Mouse (Mus musculus) heart, postnatal 25 days (tissue): ENCODE data around the gene Hdac8. TPM values are rescaled to one million over a fixed set of nuclear protein-coding genes. Genes with fewer than 3 reads are reported as not detected.

Experiments
- DNase-seq: peaks from one replicate; pipeline ENCODE4 v3.0.0; 2022; ENCODE audit warnings: low spot score
- intact Hi-C: fragments of 180-260 bp; cut with DNase I; formaldehyde crosslinking; loops from one replicate; pipeline ENCODE4 v1.15.1; 2025
- total RNA-seq, 2 experiments: library from RNA; stranded (reverse); gene quantifications; 2 replicates each; pipeline ENCODE4 v1.2.3; 2021

Hdac8 gene
- 1 to 10 TPM; 3.2 to 3.9 TPM for total RNA-seq

DNA sequence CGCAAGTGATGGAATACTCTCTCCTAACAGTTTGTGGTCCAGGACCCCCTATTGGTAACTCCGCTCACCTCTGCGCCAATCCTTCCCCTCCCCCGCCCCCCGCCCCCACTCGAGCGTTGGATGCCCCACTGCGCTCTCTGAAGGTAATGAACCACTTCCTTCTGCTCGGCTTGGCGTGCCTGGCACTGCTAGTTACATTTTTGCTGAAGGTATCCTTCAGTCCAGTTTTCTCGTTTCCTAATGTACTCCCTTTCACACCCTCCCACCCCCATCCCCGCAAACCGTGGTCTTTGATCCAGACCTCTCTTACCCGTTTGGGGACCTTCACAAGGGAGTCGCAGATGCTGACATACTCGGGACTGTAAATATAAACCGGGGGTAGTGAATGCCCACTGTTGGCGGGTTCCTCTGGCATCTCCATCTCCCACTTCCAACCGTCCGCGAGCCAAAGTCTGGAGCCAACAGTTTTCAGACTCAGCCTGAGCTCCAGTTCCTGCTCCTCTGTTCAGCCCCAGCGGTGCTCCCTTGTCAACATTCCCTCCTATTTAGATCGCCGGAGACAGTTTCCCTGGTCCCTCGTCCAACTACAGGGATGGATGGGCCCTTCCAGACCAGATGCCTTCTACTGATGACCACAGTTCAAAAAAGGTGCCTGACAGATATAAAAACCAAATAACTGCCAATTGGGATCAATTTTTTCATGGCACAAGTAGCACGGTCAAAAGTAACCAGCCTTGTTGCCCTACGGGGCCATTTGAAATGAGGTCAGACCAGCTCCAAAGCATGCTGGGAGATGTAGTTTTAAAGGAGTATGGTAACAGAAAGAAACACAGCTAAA is at the start of gene Hdac8:
TSS of gene Hdac8 (minus strand) at position 716 of the 838 bp plus-strand sequence.
- intact Hi-C loops, result no loop called here
- peak; percentile 21 for DNase-seq

DNA sequence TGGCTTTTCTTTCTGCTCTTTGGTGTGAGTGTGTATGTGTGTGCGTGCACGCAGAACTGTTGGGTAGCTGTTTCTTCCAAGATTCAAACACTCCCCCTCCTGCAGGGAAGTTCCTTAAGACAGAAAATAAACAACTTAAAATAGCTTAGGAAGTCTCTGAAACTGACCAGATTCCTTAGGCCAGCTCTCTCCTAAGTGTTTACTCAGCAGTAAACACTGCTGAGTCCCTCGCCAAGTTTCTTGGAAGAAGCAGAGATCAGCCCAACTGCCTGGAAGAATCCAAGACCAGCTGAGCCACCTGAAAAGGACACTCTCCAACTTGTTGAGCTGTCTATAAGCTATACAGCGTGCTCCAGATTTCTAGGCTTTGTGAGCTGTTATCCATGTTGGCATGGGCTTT is 4.0 kb upstream of the Hdac8 start:
- no peak for DNase-seq
- intact Hi-C loops, result no loop called here

DNA sequence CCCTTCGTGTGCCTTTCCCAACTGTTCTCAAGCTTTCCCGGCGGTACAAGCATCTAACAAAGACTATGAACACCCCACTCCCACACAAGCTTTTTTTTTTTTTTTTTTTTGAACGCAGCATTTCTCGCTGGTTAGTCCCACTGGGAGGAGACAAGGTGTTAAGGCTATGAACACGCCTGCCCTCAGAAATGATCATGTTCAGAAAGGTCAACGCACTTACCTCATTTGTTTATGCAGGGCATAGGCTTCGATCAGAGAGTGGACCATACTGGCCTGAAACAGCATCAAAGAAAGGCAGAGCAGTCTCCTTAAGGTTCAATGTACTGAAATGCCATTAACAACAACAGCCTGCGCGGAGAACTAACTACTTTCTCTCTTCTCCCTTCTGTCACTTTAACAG is 980 bp downstream of the Hdac8 start:
- no peak for DNase-seq
- intact Hi-C loops, result no loop called here

DNA sequence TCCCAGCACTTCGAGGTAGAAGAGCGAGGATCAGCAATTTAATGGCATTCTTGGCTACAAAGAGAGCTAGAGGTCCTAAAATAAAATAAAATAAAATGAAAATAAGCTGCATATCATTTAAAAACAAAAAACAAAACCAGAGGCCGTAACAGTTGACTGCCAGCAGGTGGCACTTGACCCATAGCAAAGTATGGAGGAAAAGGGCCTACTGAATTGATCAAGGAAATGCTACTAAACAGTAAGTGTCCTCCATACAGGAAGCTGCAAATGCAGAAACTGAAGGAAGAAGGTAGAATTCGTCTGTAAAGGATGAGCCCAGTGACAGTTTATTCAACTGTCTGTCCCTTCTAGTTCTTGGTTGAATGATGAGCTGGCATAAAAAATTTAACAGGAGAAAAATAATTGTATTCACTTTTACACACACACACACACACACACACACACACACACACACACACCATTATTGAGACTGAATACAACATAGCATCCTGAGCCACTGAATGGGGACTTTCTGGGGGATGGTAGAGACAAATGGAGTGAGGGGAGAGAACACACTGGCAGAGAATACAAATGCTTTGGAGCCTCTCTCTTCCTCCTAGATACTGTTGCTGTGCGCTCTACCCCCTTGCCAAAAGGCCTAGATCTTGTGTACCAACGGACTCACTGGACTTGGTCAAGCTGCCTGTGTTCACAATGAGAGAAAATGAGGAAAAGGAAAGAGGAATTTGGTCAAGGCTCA is 11.0 kb downstream of the Hdac8 start:
- intact Hi-C loops, result loop anchor here (10.0 kb wide), 1 partner anchor 951 kb away; no protein-coding TSS in a partner anchor
- DNase-seq, result no peak

DNA sequence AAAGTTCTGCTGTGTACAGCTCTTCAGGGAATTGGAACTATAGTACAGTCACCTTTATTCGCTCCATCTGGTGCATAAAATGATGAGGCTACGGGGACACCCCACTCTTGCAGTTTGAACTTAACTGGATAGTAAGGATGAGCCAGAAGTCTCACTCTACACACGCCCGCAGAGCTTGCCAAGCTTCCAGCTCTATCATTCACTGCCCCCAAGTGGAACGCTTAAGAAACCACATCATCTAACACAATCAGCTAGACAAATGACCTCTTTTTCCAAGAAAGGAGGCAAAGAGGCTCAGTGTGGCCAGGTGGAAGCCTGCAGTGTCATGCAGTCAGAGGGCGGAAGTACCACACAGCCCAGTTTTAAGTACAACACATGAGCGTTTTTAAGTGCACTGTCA is 19.6 kb downstream of the Hdac8 start:
- intact Hi-C loops, result no loop called here
- no peak for DNase-seq

DNA sequence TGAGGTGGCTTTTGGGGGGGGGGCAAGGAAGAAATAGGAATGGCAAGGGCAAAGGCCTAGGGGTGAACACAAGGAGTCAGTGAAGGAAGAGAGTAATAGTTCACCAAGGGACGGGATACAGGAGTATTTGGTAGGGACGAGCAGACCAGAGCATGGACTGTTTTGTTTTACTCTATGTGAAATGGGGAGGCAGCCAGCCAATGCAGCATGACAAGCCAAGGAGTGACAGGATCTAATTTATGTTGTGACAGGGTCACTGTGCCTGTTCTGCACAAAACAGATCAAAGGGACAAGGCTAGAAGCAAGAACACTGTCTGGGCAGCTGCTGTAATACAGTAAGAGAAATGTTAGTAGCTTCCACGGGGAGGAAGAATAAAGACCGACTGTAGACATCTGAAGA is 25.5 kb downstream of the Hdac8 start:
- DNase-seq, result no peak
- intact Hi-C loops, result loop anchor here (2.0 to 10.0 kb wide), 3 partner anchors 235 to 321 kb away; no protein-coding TSS in a partner anchor

DNA sequence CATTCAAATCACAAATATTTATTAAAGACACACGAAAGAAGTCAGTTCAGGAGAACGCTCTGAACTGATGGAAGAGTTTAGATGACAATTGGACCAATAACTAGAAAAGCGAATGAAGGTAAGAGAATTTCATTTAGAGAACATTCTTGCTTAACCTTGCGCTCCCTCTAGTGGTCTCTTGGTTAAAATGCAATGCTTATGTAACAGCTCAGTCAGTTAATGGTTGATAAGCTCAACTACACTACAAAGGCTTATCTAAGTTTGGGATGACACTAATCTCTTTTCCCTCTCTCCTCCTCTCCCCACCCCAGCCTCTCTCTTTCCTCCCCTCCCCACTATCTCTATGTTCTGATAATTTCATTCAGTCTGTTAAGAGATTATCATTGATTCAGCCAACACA is 26.2 kb downstream of the Hdac8 start:
- no peak for DNase-seq
- intact Hi-C loops, result loop anchor here (2.0 to 10.0 kb wide), 3 partner anchors 234 to 320 kb away; no protein-coding TSS in a partner anchor

DNA sequence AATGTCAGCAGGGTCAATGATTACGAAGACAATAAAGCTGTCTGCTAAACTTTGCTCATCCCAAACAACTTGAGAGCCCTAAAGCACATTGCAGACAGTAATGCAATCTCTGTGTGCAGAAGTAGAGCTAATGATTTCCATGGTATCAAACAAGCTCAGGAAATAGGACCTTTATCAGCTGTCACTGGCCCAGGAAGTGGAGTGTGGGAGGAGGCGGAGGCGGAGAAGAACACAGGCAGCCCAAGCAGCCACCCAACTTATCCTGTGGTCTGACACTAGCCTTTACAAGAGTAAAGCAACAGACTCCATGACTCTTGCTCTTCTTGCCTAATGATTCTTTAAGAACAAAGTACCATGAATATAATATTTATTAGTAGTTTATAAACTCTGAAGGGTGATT is 26.7 kb downstream of the Hdac8 start:
- DNase-seq, result no peak
- intact Hi-C loops, result loop anchor here (2.0 to 10.0 kb wide), 3 partner anchors 234 to 320 kb away; no protein-coding TSS in a partner anchor

DNA sequence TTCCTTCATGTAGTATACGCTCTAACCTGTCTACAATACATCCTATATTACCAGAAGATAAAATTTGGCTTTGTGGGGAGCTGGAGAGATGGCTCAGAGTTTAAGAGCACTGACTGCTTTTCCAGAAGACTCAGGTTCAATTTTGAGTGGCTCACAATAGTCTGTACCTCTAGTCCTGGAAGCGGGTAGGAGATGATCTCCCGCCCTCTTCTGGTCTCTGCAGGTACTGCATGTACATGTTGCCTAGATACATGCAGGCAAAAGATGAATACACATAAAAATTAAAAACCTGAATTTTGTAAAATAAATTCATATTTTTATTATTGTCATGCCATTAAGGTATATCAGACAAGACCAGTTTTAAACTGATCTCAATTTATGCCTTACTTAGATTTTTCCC is 28.4 kb downstream of the Hdac8 start:
- DNase-seq, result no peak

DNA sequence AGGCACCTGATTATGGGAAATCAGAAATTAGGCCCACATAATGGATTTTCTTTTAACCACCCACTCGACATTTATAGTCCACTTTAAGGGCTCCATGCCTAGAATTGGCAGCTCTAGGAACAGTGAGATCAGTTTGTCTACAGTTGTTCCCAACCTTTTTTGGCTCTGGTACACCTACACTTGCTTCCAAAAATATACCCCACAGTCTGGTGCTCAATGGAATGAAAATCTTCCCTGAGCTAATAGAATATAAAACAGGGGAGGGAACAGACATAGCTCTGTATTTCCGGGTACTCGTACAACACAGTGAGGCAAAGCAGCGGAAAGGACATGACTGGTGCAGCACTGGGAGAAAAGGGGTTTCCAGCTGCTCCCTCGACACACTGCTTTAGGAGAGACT is 29.6 kb downstream of the Hdac8 start:
- DNase-seq, result no peak
- intact Hi-C loops, result loop anchor here (10.0 kb wide), 1 partner anchor 231 kb away; no protein-coding TSS in a partner anchor

More for the DNA sequence above, 28.4 kb downstream of the Hdac8 start:
- intact Hi-C loops, result loop anchor here (10.0 kb wide), 1 partner anchor 232 kb away; no protein-coding TSS in a partner anchor

DNA sequence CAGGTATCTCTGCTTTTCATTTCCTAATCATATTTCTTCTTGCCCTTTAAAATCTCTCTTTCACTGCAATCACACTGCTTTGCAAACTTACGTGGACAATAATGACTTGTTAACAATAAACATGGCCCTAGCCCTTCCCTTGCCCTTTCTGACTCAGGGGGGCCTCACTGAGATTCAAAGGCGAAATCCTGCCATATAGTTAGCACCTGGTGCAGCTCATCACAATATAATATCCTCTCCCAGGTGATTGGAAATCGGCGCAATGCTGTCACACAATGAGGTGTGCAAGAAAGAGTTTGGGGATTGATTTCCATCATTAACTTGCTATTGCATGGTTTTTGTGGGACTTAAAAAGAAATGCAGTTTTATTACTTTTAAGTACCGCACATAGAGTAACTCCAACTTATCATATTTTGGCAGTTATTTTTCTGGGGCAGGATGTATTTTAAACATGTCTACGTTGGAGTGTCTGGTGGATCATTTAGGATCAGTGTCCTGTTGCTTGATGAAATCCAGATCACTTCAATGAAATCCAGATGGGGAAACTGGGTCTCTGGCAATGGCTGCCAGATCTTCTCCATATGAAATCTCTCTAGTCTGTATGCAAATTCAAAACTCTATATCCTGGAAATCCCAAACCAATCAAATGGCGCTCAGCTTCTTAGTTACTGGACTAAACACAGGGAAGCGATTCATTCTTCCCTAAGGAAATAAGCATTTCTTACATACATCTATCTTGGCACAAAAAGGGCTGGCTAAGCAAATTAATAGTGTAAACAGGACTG is 86.6 kb downstream of the Hdac8 start:
- intact Hi-C loops, result no loop called here
- no peak for DNase-seq

DNA sequence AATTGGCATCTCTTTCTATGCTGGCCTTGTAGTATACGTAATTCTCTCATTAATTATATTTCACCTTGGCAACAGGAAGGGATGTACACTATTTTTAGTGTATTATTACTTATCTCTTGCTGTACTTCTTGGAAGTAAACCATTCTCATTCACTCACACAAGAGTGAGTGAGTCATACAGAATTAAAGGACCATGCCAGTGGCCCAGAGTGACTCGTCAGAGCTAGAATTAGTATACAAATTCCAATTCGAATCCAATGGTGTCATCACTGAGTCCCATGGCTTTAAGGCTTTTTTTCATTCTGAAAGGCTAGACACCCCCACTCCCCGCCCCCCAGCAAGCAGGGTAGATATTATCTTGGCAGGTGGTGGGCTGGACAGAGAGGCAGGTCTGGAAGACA is 88.2 kb downstream of the Hdac8 start:
- intact Hi-C loops, result no loop called here
- DNase-seq, result no peak

DNA sequence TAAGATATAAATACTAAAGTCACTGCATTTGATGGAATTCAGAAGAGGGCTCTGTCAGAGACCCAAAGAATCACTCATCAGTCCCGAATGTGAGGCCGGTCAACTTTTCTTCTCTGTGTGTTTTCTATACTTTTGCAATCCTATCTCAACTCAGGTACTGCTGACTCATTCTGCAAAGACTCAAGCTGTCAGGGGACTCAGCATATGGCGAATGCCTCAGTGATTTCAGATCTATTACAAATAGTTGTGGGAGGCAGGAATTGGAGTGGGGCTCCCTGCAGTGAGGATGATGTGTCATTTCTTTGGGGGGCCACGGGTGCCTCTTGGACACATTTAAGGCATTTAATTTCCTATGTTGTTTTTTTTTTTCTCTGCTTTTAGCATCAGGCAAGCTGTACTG is 88.8 kb downstream of the Hdac8 start:
- intact Hi-C loops, result no loop called here
- no peak for DNase-seq

DNA sequence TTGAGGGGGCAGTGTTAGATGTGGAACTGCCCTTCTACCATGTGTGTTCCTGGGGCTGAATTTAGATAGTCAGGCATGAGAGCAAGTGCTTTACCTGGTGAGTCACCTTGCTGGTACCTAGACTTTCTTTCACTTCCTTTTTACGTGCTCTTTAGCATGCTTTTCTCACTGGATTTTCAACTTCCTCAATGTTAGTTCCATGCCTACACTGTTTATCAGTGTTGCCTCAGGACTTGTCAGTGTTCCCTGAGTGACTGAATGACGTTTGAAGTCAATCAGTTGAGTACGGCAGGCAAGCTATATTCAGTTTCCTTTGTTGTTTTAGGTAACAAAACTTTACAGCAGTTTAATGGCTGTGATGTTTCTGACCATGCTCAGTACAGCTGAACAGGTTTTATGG is 120.4 kb downstream of the Hdac8 start:
- intact Hi-C loops, result no loop called here
- DNase-seq, result no peak

DNA sequence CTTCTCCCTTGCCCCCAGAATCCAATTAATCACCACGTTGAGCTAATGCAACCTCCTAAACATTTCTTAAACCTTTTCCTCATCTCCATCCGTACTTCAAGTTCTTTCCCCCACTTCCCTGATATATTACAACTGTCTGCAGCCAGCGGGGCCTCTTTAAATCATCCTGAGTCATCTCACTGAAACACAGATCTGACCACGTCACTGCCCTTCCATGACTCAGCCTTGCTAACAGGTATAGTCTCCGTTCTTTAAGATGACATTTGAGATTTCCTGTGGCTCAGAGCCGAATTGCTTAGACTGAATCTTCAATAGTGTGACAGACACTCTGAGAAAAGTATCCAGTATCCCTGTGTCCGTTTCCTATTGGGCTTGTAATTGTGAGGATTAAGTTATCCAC is 122.0 kb downstream of the Hdac8 start:
- intact Hi-C loops, result no loop called here
- no peak for DNase-seq

DNA sequence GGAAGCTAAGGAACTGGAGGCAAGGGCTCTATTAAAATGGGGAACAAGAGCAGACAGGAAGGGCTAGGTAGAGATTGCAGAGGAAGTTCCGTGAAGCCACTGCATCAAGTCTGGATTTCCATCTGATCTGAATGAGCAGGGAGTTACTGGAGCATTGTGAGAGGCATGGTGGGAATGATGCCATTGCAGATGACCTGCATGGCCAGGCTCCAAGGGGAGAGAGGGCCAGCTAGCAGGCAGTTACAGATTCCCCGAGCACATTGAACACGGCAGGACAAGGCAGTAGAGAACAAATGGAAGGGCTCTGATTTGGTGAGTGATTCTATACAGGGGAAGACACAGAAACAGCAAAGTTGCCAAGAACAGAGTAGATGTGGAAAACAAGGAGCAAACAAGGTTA is 138.6 kb downstream of the Hdac8 start:
- intact Hi-C loops, result no loop called here
- no peak for DNase-seq

DNA sequence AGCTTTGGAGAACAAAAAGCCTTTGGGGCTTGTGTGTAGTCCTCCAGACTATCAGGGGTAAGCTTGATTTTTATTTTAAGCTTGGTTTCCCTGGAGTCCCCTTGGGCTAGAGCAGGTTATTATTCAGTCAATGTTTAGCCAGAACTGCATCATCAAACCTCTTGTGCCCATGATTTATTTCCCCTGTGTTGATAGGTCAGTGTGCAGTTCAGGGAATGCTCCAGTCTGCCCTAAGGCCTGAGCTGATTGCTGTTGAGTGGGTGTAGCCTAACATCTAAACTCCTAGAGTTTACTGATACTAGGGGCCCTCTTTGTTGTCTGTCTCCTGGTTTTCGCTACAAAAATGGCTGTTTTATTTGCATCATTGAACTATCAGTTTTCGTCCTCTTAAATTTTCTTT is 142.9 kb downstream of the Hdac8 start:
- DNase-seq, result no peak
- intact Hi-C loops, result no loop called here

DNA sequence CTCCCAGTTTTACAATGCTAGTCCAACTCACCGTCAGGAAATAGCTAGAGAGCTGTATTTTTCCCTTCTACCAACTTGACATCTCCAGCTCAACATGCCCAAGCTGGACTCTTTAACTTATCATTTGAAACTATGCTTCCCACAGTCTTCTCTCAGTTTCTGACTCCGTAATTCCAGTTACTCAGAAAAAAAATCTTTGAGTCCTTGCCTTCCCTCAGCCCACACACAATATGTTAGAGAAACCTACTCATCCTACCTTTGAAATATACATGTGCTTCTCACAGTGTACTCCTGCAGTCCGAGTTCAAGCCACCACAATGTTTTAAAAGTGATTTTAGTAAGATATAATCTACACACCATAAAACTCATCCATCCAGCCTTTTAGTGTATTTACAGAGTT is 151.7 kb downstream of the Hdac8 start:
- DNase-seq, result no peak
- intact Hi-C loops, result no loop called here

DNA sequence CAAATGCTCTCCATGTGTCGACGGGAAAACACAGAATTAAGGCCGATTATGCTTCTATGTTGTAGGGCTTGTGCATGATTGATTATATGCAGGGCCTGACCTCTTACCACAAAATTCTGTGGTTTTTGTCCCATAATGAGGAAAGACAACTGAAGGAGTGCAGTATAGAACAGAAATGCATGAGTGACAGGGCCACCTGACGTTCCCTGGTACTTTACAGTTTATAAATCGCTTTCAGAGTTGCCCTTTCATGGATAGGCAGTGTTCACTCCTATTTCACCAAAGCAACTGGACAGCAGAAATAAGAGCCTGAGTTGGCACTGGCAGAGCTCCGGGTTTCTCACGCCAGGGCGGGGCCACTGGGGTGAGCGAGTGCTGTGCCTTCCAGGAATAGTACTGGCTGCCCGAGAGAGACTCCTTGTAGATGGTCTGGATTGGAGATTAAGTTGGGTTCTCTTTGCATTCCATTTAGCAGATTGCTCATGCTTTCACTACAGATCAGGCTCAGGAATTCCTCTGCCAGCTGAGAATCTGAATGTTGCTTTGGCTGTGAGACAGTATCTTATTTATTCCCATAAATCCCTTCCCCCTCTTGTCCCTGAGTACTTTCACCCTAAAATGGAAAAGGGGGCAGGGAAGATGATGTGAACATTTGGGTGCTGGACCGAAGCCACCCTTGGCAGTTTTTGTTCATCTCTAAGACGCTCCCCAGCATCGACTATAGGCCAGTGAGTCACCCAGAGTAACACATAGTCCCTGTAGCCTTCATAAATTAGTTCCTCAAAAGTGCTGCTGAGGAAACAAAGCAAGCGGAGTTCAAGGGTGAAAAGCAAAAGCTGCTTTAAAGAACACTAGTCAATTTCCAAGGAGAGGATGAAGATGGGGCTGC is 155.1 kb downstream of the Hdac8 start:
- no peak for DNase-seq
- intact Hi-C loops, result no loop called here
